Mouse (Mus musculus) layer of hippocampus, adult 2 months (tissue): ENCODE results near the gene Adgrl2. TPM values are rescaled to one million over a fixed set of nuclear protein-coding genes. Genes with fewer than 3 reads are reported as not detected.

ENCODE experiments used
- DNase-seq, 2 experiments: peaks; one replicate each; pipeline ENCODE4 v3.0.0; 2022; ENCODE audit warnings: low spot score in 2 of 2
- H3K27ac ChIP-seq: fragments of 200-600 bp; 2 replicates; pipeline ENCODE4 v1.8.1; 2022
- H3K4me3 ChIP-seq: fragments of 200-600 bp; 2 replicates; pipeline ENCODE4 v1.8.1; 2022; ENCODE audit warnings: mild to moderate bottlenecking
- CTCF ChIP-seq: fragments of 200-600 bp; conservative IDR thresholded peaks from 2 replicates; pipeline ENCODE4 v1.8.1; 2022; ENCODE audit warnings: antibody characterized with exemption, mild to moderate bottlenecking, moderate library complexity
- long read RNA-seq, 2 experiments: library from polyadenylated mRNA; stranded (forward); transcript quantifications; one replicate each; pipeline ENCODE4 v2.0.0; 2021; ENCODE audit warnings: borderline mapping rate in 2 of 2
- total RNA-seq, 2 experiments: library from RNA; stranded (reverse); gene quantifications; 2 replicates each; pipeline ENCODE4 v1.2.3; 2021

Adgrl2 gene
- 10 to 100 TPM; 56.6 to 58.7 TPM for total RNA-seq
- long read RNA-seq, experiment 1, full-length matches to known transcripts: 1 of 7 reads
- long read RNA-seq, experiment 1, partial matches to known transcripts: 2 of 7 reads
- long read RNA-seq, experiment 1, other reads (novel, unspliced or antisense): 4 of 7 reads
- long read RNA-seq, experiment 2, partial matches to known transcripts: 0 of 9 reads
- long read RNA-seq, experiment 2, other reads (novel, unspliced or antisense): 9 of 9 reads

GRCm38 (mm10) chr3:148990531-148991003 is at the start of gene Adgrl2:
Adgrl2 (minus strand) TSS chr3:148990555.
- peak within 1 kb of the TSS; percentile 91 for H3K27ac ChIP-seq
- TF ChIP-seq CTCF: no peak
- H3K4me3 ChIP-seq: peak within 1 kb of the TSS; percentile 76
- DNase-seq: no peak

- DNase-seq: no peak
- H3K27ac ChIP-seq: no peak overlapping the region
- H3K4me3 ChIP-seq: no peak overlapping the region
- no peak for TF ChIP-seq CTCF
These were observed 48.4 kb upstream of the Adgrl2 start for GRCm38 (mm10) chr3:149038771-149039170.

GRCm38 (mm10) chr3:149019925-149020324 is 29.6 kb upstream of the Adgrl2 start:
- peak; percentile 52 for TF ChIP-seq CTCF
- DNase-seq: no peak
- H3K4me3 ChIP-seq: no peak overlapping the region
- no peak overlapping the region for H3K27ac ChIP-seq

GRCm38 (mm10) chr3:149009311-149009710 is 19.0 kb upstream of the Adgrl2 start:
- no peak for TF ChIP-seq CTCF
- no peak for DNase-seq
- Histone ChIP-seq H3K27ac (no peak overlapping the region), H3K4me3 (no peak overlapping the region)

GRCm38 (mm10) chr3:149008634-149009023 is 18.3 kb upstream of the Adgrl2 start:
- no peak for DNase-seq
- TF ChIP-seq CTCF: no peak
- H3K4me3 ChIP-seq: no peak overlapping the region
- no peak overlapping the region for H3K27ac ChIP-seq

- no peak for DNase-seq
- Histone ChIP-seq H3K27ac (no peak overlapping the region), H3K4me3 (no peak overlapping the region; the same call in 1 of the 2 replicates)
- no peak for TF ChIP-seq CTCF
These were observed 17.7 kb upstream of the Adgrl2 start for GRCm38 (mm10) chr3:149007860-149008633.

GRCm38 (mm10) chr3:149001364-149001763 is 11.0 kb upstream of the Adgrl2 start:
- no peak for DNase-seq
- Histone ChIP-seq H3K4me3 (no peak overlapping the region), H3K27ac (no peak overlapping the region)
- TF ChIP-seq CTCF: no peak

GRCm38 (mm10) chr3:148998661-148999060 is 8.3 kb upstream of the Adgrl2 start:
- no peak overlapping the region; the same call in 1 of the 2 replicates for H3K4me3 ChIP-seq
- no peak for TF ChIP-seq CTCF
- no peak overlapping the region for H3K27ac ChIP-seq
- no peak for DNase-seq

GRCm38 (mm10) chr3:148991056-148991455 is 701 bp upstream of the Adgrl2 start:
- DNase-seq: no peak
- no peak for TF ChIP-seq CTCF
- peak overlapping the region; percentile 76; the same call in 1 of the 2 replicates for H3K4me3 ChIP-seq
- no peak overlapping the region for H3K27ac ChIP-seq

- no peak for TF ChIP-seq CTCF
- H3K27ac ChIP-seq: peak overlapping the region; percentile 91
- peak; percentile 15 to 27 for DNase-seq
- peak overlapping the region; percentile 76 for H3K4me3 ChIP-seq
These were observed 381 bp downstream of the Adgrl2 start for GRCm38 (mm10) chr3:148989818-148990530.

GRCm38 (mm10) chr3:148988996-148989817 is 1.1 kb downstream of the Adgrl2 start:
- Histone ChIP-seq H3K4me3 (peak overlapping the region; percentile 76), H3K27ac (peak overlapping the region; percentile 91)
- no peak for TF ChIP-seq CTCF
- peak; percentile 50 to 59 for DNase-seq

- H3K27ac ChIP-seq: peak overlapping the region; percentile 91
- H3K4me3 ChIP-seq: peak overlapping the region; percentile 76
- DNase-seq: peak in 1 of 2 experiments; percentile 24
- TF ChIP-seq CTCF: no peak
These were observed 1.9 kb downstream of the Adgrl2 start for GRCm38 (mm10) chr3:148988293-148988995.
